ENCODE assay signal across 21 mouse cellular contexts in the genomic region with DNA sequence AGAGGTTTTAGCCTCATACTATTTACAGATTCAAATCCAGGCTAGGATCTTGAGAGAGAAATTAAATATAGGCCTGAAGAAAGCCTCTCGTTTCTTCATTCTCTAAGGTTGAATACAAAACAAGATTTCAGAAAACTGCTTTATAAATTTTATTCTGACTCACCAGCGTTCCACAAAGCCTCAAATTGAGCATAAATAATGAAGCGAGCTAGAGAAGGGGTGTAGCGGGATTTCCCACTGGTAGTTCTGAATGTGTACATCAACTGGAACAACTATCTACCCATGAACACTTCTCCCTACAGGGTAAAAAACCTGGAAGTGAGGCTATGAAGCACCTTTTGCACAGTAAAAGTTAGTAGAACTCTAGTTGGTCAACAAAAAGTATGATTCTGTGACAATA.
DNase-seq lines count a peak whose midpoint lies in the region; ATAC-seq lines count a peak whose summit lies in the region.
"Had no signal": no experiment of that assay in that cellular context is flagged by ENCODE, and none has a peak within 500 bp of the region (broad histone marks: within the 10 kb centered on the region; RNA-seq: fewer than 3 reads in every experiment).

No protein-coding gene starts in this region.

- intact Hi-C loops in heart, postnatal 25 days (cut with DNase I), result no loop called here

- H3K9me3 ChIP-seq in forebrain, embryonic 14.5 days (replicated peaks; ENCODE audit: control insufficient read depth, low read length), result no peaks in the 10 kb centered on the region
- no peaks in the 10 kb centered on the region for H3K9me3 ChIP-seq in forebrain, embryonic 15.5 days
- H3K9me3 ChIP-seq: embryonic facial prominence, embryonic 13.5 days; forebrain, embryonic 13.5 days had no signal

- ATAC-seq in forebrain, embryonic 14.5 days, result no peak
- ATAC-seq in forebrain, embryonic 15.5 days (replicated peaks), result no peak
- ATAC-seq: activated CD4-positive, CD25-positive, alpha-beta regulatory T cell, adult 4 months; forebrain, embryonic 13.5 days; forebrain, postnatal 0 days; Patski had no signal

- H3K36me3 ChIP-seq in forebrain, embryonic 14.5 days (ENCODE audit: control insufficient read depth, insufficient read depth, low read length), result no peaks in the 10 kb centered on the region
- no peaks in the 10 kb centered on the region for H3K36me3 ChIP-seq in forebrain, embryonic 15.5 days
- H3K36me3 ChIP-seq: embryonic facial prominence, embryonic 13.5 days had no signal

- no peak overlapping the region for H3K4me3 ChIP-seq in forebrain, embryonic 14.5 days (ENCODE audit: low read depth, low read length)
- no peak overlapping the region for H3K4me3 ChIP-seq in forebrain, embryonic 15.5 days
- H3K4me3 ChIP-seq: embryonic facial prominence, embryonic 13.5 days; forebrain, embryonic 13.5 days had no signal

- H3K9ac ChIP-seq in forebrain, embryonic 14.5 days (ENCODE audit: low read length), result no peak overlapping the region
- H3K9ac ChIP-seq in forebrain, embryonic 15.5 days (replicated peaks), result no peak overlapping the region
- H3K9ac ChIP-seq: embryonic facial prominence, embryonic 13.5 days; forebrain, embryonic 13.5 days; forebrain, postnatal 0 days had no signal

- H3K4me1 ChIP-seq in forebrain, embryonic 14.5 days (ENCODE audit: control insufficient read depth, insufficient read depth, low read length), result no peaks in the 10 kb centered on the region
- no peaks in the 10 kb centered on the region for H3K4me1 ChIP-seq in forebrain, embryonic 15.5 days
- H3K4me1 ChIP-seq: embryonic facial prominence, embryonic 13.5 days; forebrain, embryonic 13.5 days had no signal

- WGBS in forebrain, embryonic 14.5 days, result 21% methylated on average over 4 of the region's 4 CpGs
- 22% methylated on average over 4 of the region's 4 CpGs for WGBS in forebrain, embryonic 15.5 days

- H3K27me3 ChIP-seq in forebrain, embryonic 14.5 days (replicated peaks; ENCODE audit: control insufficient read depth, insufficient read depth, low read length), result no peaks in the 10 kb centered on the region
- H3K27me3 ChIP-seq in forebrain, embryonic 15.5 days, result no peaks in the 10 kb centered on the region
- H3K27me3 ChIP-seq: embryonic facial prominence, embryonic 13.5 days; forebrain, embryonic 13.5 days; Patski had no signal

- H3K27ac ChIP-seq in forebrain, embryonic 14.5 days (ENCODE audit: low read depth, low read length), result no peak overlapping the region
- H3K27ac ChIP-seq in forebrain, embryonic 15.5 days (replicated peaks), result no peak overlapping the region
- H3K27ac ChIP-seq: embryonic facial prominence, embryonic 13.5 days; forebrain, embryonic 13.5 days had no signal

- DNase-seq in forebrain, embryonic 14.5 days (ENCODE audit: low spot score), result peak; percentile 5
- peak; percentile 62 for DNase-seq in Muller cell, postnatal 12 days (ENCODE audit: inconsistent ontology term)
- DNase-seq in brain, adult 2 months (ENCODE audit: low read depth, low spot score), result peak; percentile 2
- DNase-seq in retina, embryonic 14.5 days (ENCODE audit: low spot score), result peak; percentile 50
- no peak for DNase-seq in left cerebral cortex, adult 11 months (ENCODE audit: low spot score)
- DNase-seq in heart, postnatal 25 days (ENCODE audit: low spot score), result no peak
- no peak for DNase-seq in kidney, adult 11 months
- DNase-seq: adrenal gland, adult 8-10 months; adrenal gland, postnatal 14 days; adrenal gland, postnatal 36 days; cerebellum, adult 11-12 months; cerebellum, adult 2 months; cerebellum, adult 9-10 months; cerebellum, postnatal 10 days; cerebellum, postnatal 25 days; forebrain, postnatal 0 days had no signal

- H3K4me2 ChIP-seq in forebrain, embryonic 14.5 days (ENCODE audit: low read length), result no peak overlapping the region
- no peak overlapping the region for H3K4me2 ChIP-seq in forebrain, embryonic 15.5 days (replicated peaks)
- H3K4me2 ChIP-seq: embryonic facial prominence, embryonic 13.5 days; forebrain, embryonic 13.5 days had no signal

Comparison
In these comparisons a context has a peak if more than half of its experiments do, and no peak if none do; other contexts are left out.
1. DNase-seq: peak in forebrain, embryonic 14.5 days (single experiment), Muller cell, postnatal 12 days (single experiment), brain, adult 2 months (single experiment) and retina, embryonic 14.5 days (single experiment); none in left cerebral cortex, adult 11 months (single experiment), heart, postnatal 25 days (single experiment) and kidney, adult 11 months (single experiment).